Mouse (Mus musculus): Measurements from ENCODE around the gene Ripor3. TPM values are rescaled to one million over a fixed set of nuclear protein-coding genes. Genes with fewer than 3 reads are reported as not detected.

Gene Ripor3
- polyA plus RNA-seq, 1 experiment, result 1.9 TPM

GRCm38 (mm10) chr2:168035907-168036306, 25.5 kb upstream of the Ripor3 start:
- 93% methylated on average over 6 of the region's 6 CpGs for WGBS
- no peak for DNase-seq (ENCODE audit: low read depth, low spot score)

GRCm38 (mm10) chr2:168033905-168034304, 23.5 kb upstream of the Ripor3 start:
- 77% methylated on average over 10 of the region's 10 CpGs for WGBS
- no peak for DNase-seq (ENCODE audit: low read depth, low spot score)

- 82% methylated on average over 2 of the region's 2 CpGs for WGBS
These were observed 21.4 kb upstream of the Ripor3 start for GRCm38 (mm10) chr2:168031842-168032241.

GRCm38 (mm10) chr2:168028376-168028775, 18.0 kb upstream of the Ripor3 start:
- no peak for DNase-seq (ENCODE audit: low read depth, low spot score)
- 97% methylated on average over 3 of the region's 3 CpGs for WGBS

More at GRCm38 (mm10) chr2:168031842-168032241, 21.4 kb upstream of the Ripor3 start:
- DNase-seq (ENCODE audit: low read depth, low spot score), result no peak

- peak; percentile 55 for DNase-seq (ENCODE audit: low read depth, low spot score)
- WGBS, result 22% methylated on average over 3 of the region's 3 CpGs
These were observed 16.0 kb upstream of the Ripor3 start for GRCm38 (mm10) chr2:168026467-168026866.

GRCm38 (mm10) chr2:168025882-168026281, 15.5 kb upstream of the Ripor3 start:
- no peak for DNase-seq (ENCODE audit: low read depth, low spot score)
- WGBS, result 83% methylated on average over 8 of the region's 8 CpGs

GRCm38 (mm10) chr2:168025174-168025573, 14.8 kb upstream of the Ripor3 start:
- no peak for DNase-seq (ENCODE audit: low read depth, low spot score)
- WGBS, result 71% methylated on average over 12 of the region's 12 CpGs

- 52% methylated on average over 3 of the region's 3 CpGs for WGBS
- no peak for DNase-seq (ENCODE audit: low read depth, low spot score)
These were observed 13.5 kb upstream of the Ripor3 start for GRCm38 (mm10) chr2:168023763-168024402.

GRCm38 (mm10) chr2:168019201-168019715, 8.8 kb upstream of the Ripor3 start:
- no peak for DNase-seq (ENCODE audit: low read depth, low spot score)
- WGBS, result 43% methylated on average over 9 of the region's 9 CpGs

GRCm38 (mm10) chr2:168016951-168017391, 6.6 kb upstream of the Ripor3 start:
- 21% methylated on average over 5 of the region's 5 CpGs for WGBS
- no peak for DNase-seq (ENCODE audit: low read depth, low spot score)

- 52% methylated on average over 11 of the region's 11 CpGs for WGBS
- DNase-seq (ENCODE audit: low read depth, low spot score), result no peak
These were observed 475 bp upstream of the Ripor3 start for GRCm38 (mm10) chr2:168010893-168011292.

GRCm38 (mm10) chr2:168008132-168008531, 2.3 kb downstream of the Ripor3 start:
- DNase-seq (ENCODE audit: low read depth, low spot score), result no peak
- 96% methylated on average over 3 of the region's 3 CpGs for WGBS

GRCm38 (mm10) chr2:168006489-168006888, 3.9 kb downstream of the Ripor3 start:
- WGBS, result 64% methylated on average over 6 of the region's 6 CpGs
- no peak for DNase-seq (ENCODE audit: low read depth, low spot score)

GRCm38 (mm10) chr2:168005616-168006015, 4.8 kb downstream of the Ripor3 start:
- no peak for DNase-seq (ENCODE audit: low read depth, low spot score)
- 19% methylated on average over 3 of the region's 3 CpGs for WGBS

GRCm38 (mm10) chr2:168005005-168005404, 5.4 kb downstream of the Ripor3 start:
- 62% methylated on average over 3 of the region's 3 CpGs for WGBS
- no peak for DNase-seq (ENCODE audit: low read depth, low spot score)

- no peak for DNase-seq (ENCODE audit: low read depth, low spot score)
- WGBS, result 48% methylated on average over 2 of the region's 2 CpGs
These were observed 6.0 kb downstream of the Ripor3 start for GRCm38 (mm10) chr2:168004369-168004768.

GRCm38 (mm10) chr2:168003431-168003830, 7.0 kb downstream of the Ripor3 start:
- no peak for DNase-seq (ENCODE audit: low read depth, low spot score)
- WGBS, result 66% methylated on average over 12 of the region's 12 CpGs

GRCm38 (mm10) chr2:168002884-168003283, 7.5 kb downstream of the Ripor3 start:
- 73% methylated on average over 2 of the region's 2 CpGs for WGBS
- DNase-seq (ENCODE audit: low read depth, low spot score), result no peak

- DNase-seq (ENCODE audit: low read depth, low spot score), result no peak
- 48% methylated on average over 4 of the region's 4 CpGs for WGBS
These were observed 8.2 kb downstream of the Ripor3 start for GRCm38 (mm10) chr2:168002188-168002587.

- WGBS, result 85% methylated on average over 3 of the region's 3 CpGs
- no peak for DNase-seq (ENCODE audit: low read depth, low spot score)
These were observed 11.2 kb downstream of the Ripor3 start for GRCm38 (mm10) chr2:167999145-167999743.

GRCm38 (mm10) chr2:167997562-167997961, 12.9 kb downstream of the Ripor3 start:
- WGBS, result 62% methylated on average over 2 of the region's 3 CpGs
- no peak for DNase-seq (ENCODE audit: low read depth, low spot score)
